Mouse (Mus musculus) kidney, adult 2 months (tissue): ENCODE data around the gene Slc25a47. TPM values are rescaled to one million over a fixed set of nuclear protein-coding genes. Genes with fewer than 3 reads are reported as not detected.

Experiments used
- DNase-seq: peaks from one replicate; pipeline ENCODE4 v3.0.0; 2021
- H3K27ac ChIP-seq: fragments of 200-500 bp; 2 replicates; pipeline ENCODE4 v1.5.1; 2012; ENCODE audit warnings: low read depth, low read length, control low read depth, inconsistent platforms; ENCODE audit not compliant: insufficient read depth
- H3K27me3 ChIP-seq: fragments of 200-500 bp; replicated peaks from 2 replicates; pipeline ENCODE4 v1.6.1; 2012; ENCODE audit warnings: mild to moderate bottlenecking, moderate library complexity, low read length, inconsistent platforms; ENCODE audit not compliant: control insufficient read depth, insufficient read depth
- H3K36me3 ChIP-seq: fragments of 200-500 bp; 2 replicates; pipeline ENCODE4 v1.6.1; 2012; ENCODE audit warnings: mild to moderate bottlenecking, moderate library complexity, low read length, inconsistent platforms; ENCODE audit not compliant: control insufficient read depth, insufficient read depth
- H3K4me1 ChIP-seq: fragments of 200-500 bp; 2 replicates; pipeline ENCODE4 v1.6.1; 2011; ENCODE audit warnings: low read length; ENCODE audit not compliant: control insufficient read depth, insufficient read depth
- H3K4me3 ChIP-seq: fragments of 200-500 bp; 2 replicates; pipeline ENCODE4 v1.5.1; 2011; ENCODE audit warnings: mild to moderate bottlenecking, low read depth, low read length, control low read depth; ENCODE audit not compliant: insufficient read depth
- CTCF ChIP-seq: fragments of 200-500 bp; conservative IDR thresholded peaks from 2 replicates; pipeline ENCODE4 v1.5.1; 2011; ENCODE audit warnings: low read depth, mild to moderate bottlenecking, control low read depth, low read length, moderate library complexity, mixed read lengths; ENCODE audit not compliant: insufficient read depth, insufficient read length
- POLR2A ChIP-seq: fragments of 200-500 bp; IDR thresholded peaks from one replicate; pipeline ENCODE4 v1.6.1; 2011; ENCODE audit warnings: low read depth, low read length, control low read depth
- WGBS: fragments of 180-500 bp; shearing (Covaris S2); methylation state at CpG from one replicate; pipeline ENCODE4 v1.1.7; 2018; 5-methylcytosine and 5-hydroxymethylcytosine counted together
- polyA plus RNA-seq: library from polyadenylated mRNA; depleted of rRNA; stranded (reverse); fragments of >200 nt; gene quantifications from 2 replicates; pipeline ENCODE4 v1.2.3, GENCODE M21; 2012

Gene Slc25a47
- polyA plus RNA-seq, 1 experiment = 7.0 TPM

DNA sequence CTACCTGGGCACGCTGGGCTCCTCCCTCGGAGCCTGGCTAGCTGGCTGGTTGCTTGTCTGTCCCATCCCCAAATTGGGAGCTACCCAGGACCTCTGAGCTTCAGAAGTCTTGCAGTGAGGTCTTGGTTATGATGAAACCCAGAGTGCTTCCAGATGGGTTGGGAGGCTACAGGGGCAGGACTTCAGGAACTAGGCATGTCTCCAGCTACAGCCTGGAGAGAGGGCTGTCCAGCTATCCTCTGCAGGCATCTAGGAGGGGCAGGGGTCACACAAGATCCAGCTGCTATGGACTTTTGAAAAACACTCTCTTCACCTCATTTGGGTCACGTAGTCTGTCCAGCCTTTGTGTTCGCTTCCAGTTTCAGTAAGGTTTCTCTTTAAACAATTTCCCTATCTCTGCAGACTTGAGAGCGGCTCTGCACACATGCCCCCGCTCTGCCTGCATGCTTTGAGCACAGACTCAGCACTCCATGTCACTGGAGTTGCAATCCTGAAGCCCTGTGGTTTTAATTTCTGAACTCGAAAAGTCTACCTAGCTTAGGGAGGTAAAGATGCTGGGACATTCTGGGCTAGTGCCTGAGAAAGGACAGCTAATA lies 21.8 kb downstream of the Slc25a47 start:
- no peaks in the 10 kb centered on the region for H3K36me3 ChIP-seq
- peak; percentile 47 for DNase-seq
- whole genome bisulfite sequencing = 74% methylated on average over 7 of the region's 7 CpGs
- no peak overlapping the region for H3K27ac ChIP-seq
- no peaks in the 10 kb centered on the region for H3K4me1 ChIP-seq
- no peaks in the 10 kb centered on the region for H3K27me3 ChIP-seq
- TF ChIP-seq POLR2A = no peak
- no peak for TF ChIP-seq CTCF
- no peak overlapping the region for H3K4me3 ChIP-seq

DNA sequence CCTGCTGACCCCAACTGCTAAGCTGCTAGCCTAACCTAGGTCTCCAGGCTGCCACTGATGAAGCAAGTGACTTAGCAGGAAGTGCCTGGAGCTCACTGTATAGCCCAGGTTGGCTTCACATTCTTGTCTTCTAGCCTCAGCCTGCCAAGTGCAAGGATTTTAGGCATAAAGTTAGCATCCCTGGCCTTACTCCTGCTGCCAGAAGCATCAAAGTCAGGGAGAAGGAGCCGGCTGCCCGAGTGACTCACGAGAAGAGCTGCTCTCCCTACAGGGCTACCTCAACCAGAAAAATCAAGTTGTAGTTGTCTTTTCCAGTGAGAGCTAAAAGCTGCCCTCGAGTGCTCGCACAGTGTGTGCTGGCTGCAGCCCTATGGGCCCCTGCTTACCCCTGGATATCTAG lies 22.6 kb downstream of the Slc25a47 start:
- no peaks in the 10 kb centered on the region for H3K27me3 ChIP-seq
- no peak for DNase-seq
- no peaks in the 10 kb centered on the region for H3K36me3 ChIP-seq
- TF ChIP-seq CTCF = no peak
- TF ChIP-seq POLR2A = no peak
- no peaks in the 10 kb centered on the region for H3K4me1 ChIP-seq
- no peak overlapping the region for H3K27ac ChIP-seq
- 86% methylated on average over 5 of the region's 5 CpGs for WGBS
- H3K4me3 ChIP-seq = no peak overlapping the region

DNA sequence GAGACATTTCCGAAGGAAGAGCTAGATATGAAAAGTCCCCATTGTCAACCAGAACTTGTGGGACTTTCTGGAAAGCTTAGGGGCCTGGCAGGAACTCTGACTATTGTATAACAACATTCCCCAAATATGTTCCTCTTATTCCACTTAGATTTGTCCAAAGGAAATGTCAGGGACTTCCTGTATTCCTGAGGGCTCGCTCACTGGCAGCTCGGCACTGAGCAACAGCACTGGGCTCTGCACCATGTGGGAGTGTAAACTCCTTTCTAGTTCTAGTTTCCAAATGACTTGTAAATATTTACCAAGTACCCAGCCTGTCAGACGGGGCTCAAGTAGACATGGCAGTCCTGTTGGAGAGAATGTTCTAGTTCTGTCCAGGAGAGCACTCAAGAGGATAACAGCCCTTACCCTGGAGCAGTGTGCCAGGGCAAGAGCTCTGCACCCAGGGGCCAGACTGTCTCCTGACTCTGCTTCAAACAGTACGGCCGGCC lies 29.2 kb downstream of the Slc25a47 start:
- TF ChIP-seq POLR2A (no peak), CTCF (no peak)
- Histone ChIP-seq H3K27me3 (no peaks in the 10 kb centered on the region), H3K4me3 (no peak overlapping the region), H3K27ac (peak overlapping the region; percentile 63; the same call in 1 of the 2 replicates), H3K4me1 (no peaks in the 10 kb centered on the region), H3K36me3 (no peaks in the 10 kb centered on the region)
- WGBS = 62% methylated on average over 6 of the region's 6 CpGs
- DNase-seq = peak; percentile 57

DNA sequence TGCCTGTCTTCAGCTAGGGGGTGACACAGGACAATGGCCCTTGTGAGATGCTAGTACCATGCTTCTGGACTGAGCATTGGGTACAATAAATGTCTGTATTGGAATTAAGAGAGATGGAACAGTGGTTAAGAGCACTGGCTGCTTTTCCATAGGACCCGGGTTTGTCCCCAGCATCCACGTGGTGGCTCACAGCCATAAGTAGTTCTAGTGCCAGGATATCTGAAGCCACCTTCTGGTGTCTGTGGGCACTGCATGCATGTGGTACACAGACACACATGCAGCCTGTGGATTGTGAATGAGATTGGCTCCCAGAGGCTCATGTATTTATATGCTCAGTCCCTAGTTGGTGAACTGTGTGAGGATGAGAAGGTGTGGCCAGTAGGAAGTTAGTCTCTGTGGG lies 33.7 kb downstream of the Slc25a47 start:
- 85% methylated on average over 2 of the region's 2 CpGs for WGBS
- H3K36me3 ChIP-seq = peaks cover 4% of the 10 kb centered on the region

DNA sequence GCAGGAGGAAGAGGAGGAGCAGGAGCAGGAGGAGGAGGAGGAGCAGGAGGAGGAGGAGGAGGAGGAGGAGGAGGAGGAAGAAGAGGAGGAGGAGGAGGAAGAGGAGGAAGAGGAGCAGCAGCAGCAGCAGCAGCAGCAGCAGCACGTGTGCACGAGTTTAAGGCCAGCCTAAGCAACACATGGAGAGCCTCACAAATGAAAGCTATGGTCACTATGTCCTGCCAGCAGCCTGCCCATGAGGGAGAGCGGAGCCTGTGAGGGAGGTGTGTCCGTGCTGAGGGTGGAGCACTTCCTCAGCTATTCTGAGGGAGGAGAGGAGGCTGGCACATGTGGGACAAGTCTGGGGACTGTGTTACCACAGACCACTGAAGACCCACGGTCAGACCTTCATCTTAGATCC lies 37.3 kb downstream of the Slc25a47 start:
- WGBS = 67% methylated on average over 5 of the region's 5 CpGs
- Histone ChIP-seq H3K27ac (no peak overlapping the region), H3K36me3 (peaks cover 4% of the 10 kb centered on the region), H3K4me3 (no peak overlapping the region), H3K4me1 (no peaks in the 10 kb centered on the region), H3K27me3 (no peaks in the 10 kb centered on the region)
- TF ChIP-seq CTCF = no peak
- TF ChIP-seq POLR2A = no peak
- peak; percentile 23 for DNase-seq

More for the DNA sequence above, 33.7 kb downstream of the Slc25a47 start:
- Histone ChIP-seq H3K27ac (no peak overlapping the region), H3K27me3 (no peaks in the 10 kb centered on the region), H3K4me3 (no peak overlapping the region), H3K4me1 (no peaks in the 10 kb centered on the region)
- DNase-seq = no peak
- peak; percentile 42 for TF ChIP-seq CTCF
- no peak for TF ChIP-seq POLR2A

DNA sequence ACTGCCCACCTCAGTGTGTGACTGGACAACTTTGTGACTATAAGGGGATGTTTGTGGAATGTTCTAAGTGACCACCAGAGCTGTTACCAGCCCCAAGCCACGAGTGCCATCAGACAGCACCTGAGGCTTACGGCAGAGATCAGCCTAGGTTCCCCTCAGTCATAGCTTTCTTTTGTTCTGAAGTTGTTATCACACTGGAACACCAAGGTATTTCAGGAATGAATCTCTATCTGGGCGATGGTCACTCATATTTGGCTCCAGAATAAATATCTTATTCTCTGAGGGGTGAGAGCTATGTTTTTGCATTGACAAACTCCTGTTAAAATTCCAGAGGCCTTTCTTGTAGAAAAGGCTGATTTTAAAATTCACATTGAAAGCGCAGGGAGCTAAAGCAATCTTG lies 43.3 kb downstream of the Slc25a47 start:
- no peaks in the 10 kb centered on the region for H3K27me3 ChIP-seq
- no peak overlapping the region for H3K4me3 ChIP-seq
- 89% methylated on average over 4 of the region's 4 CpGs for WGBS
- no peaks in the 10 kb centered on the region for H3K4me1 ChIP-seq
- no peaks in the 10 kb centered on the region; the same call in 1 of the 2 replicates for H3K36me3 ChIP-seq
- no peak for DNase-seq
- no peak overlapping the region for H3K27ac ChIP-seq
- TF ChIP-seq POLR2A (no peak), CTCF (no peak)

DNA sequence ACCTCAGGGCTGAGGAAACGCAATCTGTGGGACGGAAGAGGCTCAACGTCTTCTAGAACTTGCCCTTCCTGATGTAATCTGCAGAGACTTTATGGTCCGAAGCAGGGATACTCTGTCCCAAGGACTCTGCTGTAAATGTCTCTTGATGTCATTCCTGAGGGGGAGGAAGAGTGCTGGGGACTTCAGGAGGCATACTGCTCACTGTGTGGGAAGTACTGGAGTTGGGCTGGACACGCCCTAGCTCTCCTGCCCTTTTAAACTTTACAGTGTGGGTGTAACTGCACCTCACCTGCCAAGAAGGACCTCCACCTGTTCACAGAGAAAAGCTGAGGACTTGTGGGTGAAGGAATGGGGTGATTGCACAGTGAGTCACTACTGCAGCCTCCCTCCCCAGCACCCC lies 44.8 kb downstream of the Slc25a47 start:
- Histone ChIP-seq H3K4me3 (no peak overlapping the region), H3K36me3 (no peaks in the 10 kb centered on the region; the same call in 1 of the 2 replicates), H3K4me1 (no peaks in the 10 kb centered on the region), H3K27me3 (no peaks in the 10 kb centered on the region), H3K27ac (no peak overlapping the region)
- WGBS = 67% methylated on average over 5 of the region's 5 CpGs
- TF ChIP-seq CTCF (no peak), POLR2A (no peak)
- no peak for DNase-seq
